Mouse (Mus musculus): ENCODE measurements around the gene Cachd1.

The Cachd1 gene

GRCm38 (mm10) chr4:100865962-100866703, 89.7 kb downstream of the Cachd1 start:
- no peak for DNase-seq (ENCODE audit: low spot score)

- no peak for DNase-seq (ENCODE audit: low spot score)
Measured at GRCm38 (mm10) chr4:100877351-100877750, 100.9 kb downstream of the Cachd1 start.

GRCm38 (mm10) chr4:100879414-100879813, 102.9 kb downstream of the Cachd1 start:
- no peak for DNase-seq (ENCODE audit: low spot score)

- DNase-seq (ENCODE audit: low spot score): no peak
Measured at GRCm38 (mm10) chr4:100880075-100880474, 103.6 kb downstream of the Cachd1 start.

- DNase-seq (ENCODE audit: low spot score): peak; percentile 15
Measured at GRCm38 (mm10) chr4:100885793-100886742, 109.6 kb downstream of the Cachd1 start.

- DNase-seq (ENCODE audit: low spot score): no peak
Measured at GRCm38 (mm10) chr4:100886743-100887416, 110.4 kb downstream of the Cachd1 start.

GRCm38 (mm10) chr4:100890106-100890970, 113.9 kb downstream of the Cachd1 start:
- DNase-seq (ENCODE audit: low spot score): no peak

GRCm38 (mm10) chr4:100893739-100894138, 117.3 kb downstream of the Cachd1 start:
- DNase-seq (ENCODE audit: low spot score): no peak

- DNase-seq (ENCODE audit: low spot score): no peak
Measured at GRCm38 (mm10) chr4:100894142-100894541, 117.7 kb downstream of the Cachd1 start.

- DNase-seq (ENCODE audit: low spot score): no peak
Measured at GRCm38 (mm10) chr4:100896260-100897010, 120.0 kb downstream of the Cachd1 start.

GRCm38 (mm10) chr4:100897943-100898342, 121.5 kb downstream of the Cachd1 start:
- DNase-seq (ENCODE audit: low spot score): no peak

- DNase-seq (ENCODE audit: low spot score): no peak
Measured at GRCm38 (mm10) chr4:100909694-100910340, 133.3 kb downstream of the Cachd1 start.

GRCm38 (mm10) chr4:100910605-100911330, 134.3 kb downstream of the Cachd1 start:
- no peak for DNase-seq (ENCODE audit: low spot score)

GRCm38 (mm10) chr4:100911658-100912057, 135.2 kb downstream of the Cachd1 start:
- DNase-seq (ENCODE audit: low spot score): no peak

- no peak for DNase-seq (ENCODE audit: low spot score)
Measured at GRCm38 (mm10) chr4:100913666-100914065, 137.2 kb downstream of the Cachd1 start.

- DNase-seq (ENCODE audit: low spot score): no peak
Measured at GRCm38 (mm10) chr4:100914532-100914931, 138.1 kb downstream of the Cachd1 start.

GRCm38 (mm10) chr4:100915093-100915492, 138.6 kb downstream of the Cachd1 start:
- DNase-seq (ENCODE audit: low spot score): no peak

- no peak for DNase-seq (ENCODE audit: low spot score)
Measured at GRCm38 (mm10) chr4:100917511-100917910, 141.0 kb downstream of the Cachd1 start.

GRCm38 (mm10) chr4:100920413-100920812, 143.9 kb downstream of the Cachd1 start:
- DNase-seq (ENCODE audit: low spot score): no peak
